In genomic region chr12:100287565-100287964, GRCm38 (mm10) we compare ENCODE assay signal across 19 mouse cellular contexts.
"Had no signal": no experiment of that assay in that cellular context is flagged by ENCODE, and none has a peak within 500 bp of the region (broad histone marks: within the 10 kb centered on the region; RNA-seq: fewer than 3 reads in every experiment).

No protein-coding gene starts in this region.

- H3K27me3 ChIP-seq: liver, embryonic 13.5 days; midbrain, embryonic 12.5 days; midbrain, embryonic 15.5 days; neural tube, embryonic 12.5 days; neural tube, embryonic 15.5 days; stomach, embryonic 15.5 days had no signal

- H3K9me3 ChIP-seq: liver, embryonic 13.5 days; midbrain, embryonic 12.5 days; midbrain, embryonic 15.5 days; neural tube, embryonic 12.5 days; neural tube, embryonic 15.5 days; stomach, embryonic 15.5 days had no signal

- H3K4me3 ChIP-seq: layer of hippocampus, adult 2 months; left cerebral cortex, adult 2 months; liver, embryonic 13.5 days; midbrain, embryonic 12.5 days; midbrain, embryonic 15.5 days; neural tube, embryonic 12.5 days; neural tube, embryonic 15.5 days; stomach, embryonic 15.5 days had no signal

- ATAC-seq: midbrain, embryonic 15.5 days had no signal

- DNase-seq: layer of hippocampus, postnatal 36 days; liver, embryonic 13.5 days; lung, adult 2 months; lung, postnatal 14 days; right cerebral cortex, adult 18-20 months; right cerebral cortex, postnatal 14 days; right cerebral cortex, postnatal 4 days; spleen, adult 18-20 months; thymus, adult 18-20 months; thymus, postnatal 36 days had no signal

- H3K4me2 ChIP-seq: liver, embryonic 13.5 days; midbrain, embryonic 12.5 days; midbrain, embryonic 15.5 days; neural tube, embryonic 12.5 days; neural tube, embryonic 15.5 days; stomach, embryonic 15.5 days had no signal

- H3K9ac ChIP-seq: liver, embryonic 13.5 days; midbrain, embryonic 12.5 days; midbrain, embryonic 15.5 days; neural tube, embryonic 12.5 days; neural tube, embryonic 15.5 days; stomach, embryonic 15.5 days had no signal

- H3K27ac ChIP-seq: kidney, postnatal 0 days; left cerebral cortex, adult 2 months; liver, embryonic 13.5 days; macrophage; midbrain, embryonic 12.5 days; midbrain, embryonic 15.5 days; neural tube, embryonic 12.5 days; neural tube, embryonic 15.5 days; stomach, embryonic 15.5 days had no signal

- H3K36me3 ChIP-seq: liver, embryonic 13.5 days; midbrain, embryonic 12.5 days; midbrain, embryonic 15.5 days; neural tube, embryonic 12.5 days; neural tube, embryonic 15.5 days; stomach, embryonic 15.5 days had no signal
